Mouse (Mus musculus): Measurements from ENCODE around the gene Mad1l1.

Gene Mad1l1

GRCm38 (mm10) chr5:140128414-140128981 is 192.9 kb downstream of the Mad1l1 start:
- no peak for DNase-seq (ENCODE audit: low spot score)

- DNase-seq (ENCODE audit: low spot score), result no peak
These were observed 193.4 kb downstream of the Mad1l1 start for GRCm38 (mm10) chr5:140127981-140128380.

GRCm38 (mm10) chr5:140124626-140125025 is 196.7 kb downstream of the Mad1l1 start:
- DNase-seq (ENCODE audit: low spot score), result no peak

DNA sequence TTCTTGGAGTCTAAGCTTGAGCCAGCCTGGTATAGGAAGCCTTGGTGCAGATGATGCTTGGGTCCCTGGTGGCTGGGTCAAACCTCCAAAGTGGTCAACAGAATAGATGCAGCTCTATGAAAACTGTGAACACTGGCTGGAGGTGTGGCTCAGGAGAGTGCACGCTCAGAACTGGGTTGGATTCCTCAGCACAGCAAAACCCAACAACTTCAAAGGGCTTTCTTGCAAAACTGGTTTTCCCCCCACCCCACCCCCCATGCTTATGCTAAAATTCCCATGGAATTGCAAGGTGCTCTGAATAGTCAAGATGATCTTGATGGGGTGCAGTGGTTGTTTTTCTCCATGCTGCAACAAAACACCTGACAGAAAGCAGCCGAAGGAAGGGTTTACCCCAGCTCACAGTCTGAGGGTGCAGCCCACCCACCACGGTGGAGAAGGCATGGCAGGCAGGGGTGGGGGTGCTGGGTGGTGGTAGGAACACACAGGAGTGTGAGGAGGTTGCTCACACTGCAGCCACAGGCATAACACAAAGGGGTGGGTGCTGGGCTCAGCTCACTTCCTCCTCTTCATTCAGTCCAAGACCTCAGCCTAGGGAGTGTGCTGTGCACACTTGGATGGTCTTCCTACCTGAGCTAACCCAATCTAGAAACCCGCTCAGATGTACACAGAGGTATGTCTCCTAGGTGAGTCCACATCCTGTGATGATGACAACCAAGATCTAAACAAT is 197.5 kb downstream of the Mad1l1 start:
- DNase-seq (ENCODE audit: low spot score), result no peak

DNA sequence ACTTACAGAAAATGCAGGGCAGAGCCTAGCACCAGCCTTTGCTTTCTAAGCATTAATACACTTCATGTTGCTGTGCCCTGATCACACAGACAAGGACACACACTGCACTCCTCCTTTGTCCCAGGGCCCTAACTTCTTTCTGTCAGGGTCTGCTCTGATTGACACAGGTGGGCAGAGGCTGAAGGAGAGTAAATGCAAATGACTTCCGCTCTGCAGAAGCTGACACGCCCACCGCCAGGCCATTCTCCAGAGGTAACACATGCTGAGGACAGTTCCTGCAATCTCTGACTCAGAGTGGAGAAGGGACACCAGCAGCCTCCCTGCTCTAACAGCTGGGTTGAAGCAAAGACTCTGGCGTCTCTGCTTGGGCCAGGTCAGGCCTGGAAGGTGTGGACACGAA is 198.2 kb downstream of the Mad1l1 start:
- no peak for DNase-seq (ENCODE audit: low spot score)

GRCm38 (mm10) chr5:140121966-140122365 is 199.4 kb downstream of the Mad1l1 start:
- no peak for DNase-seq (ENCODE audit: low spot score)

- no peak for DNase-seq (ENCODE audit: low spot score)
These were observed 202.4 kb downstream of the Mad1l1 start for GRCm38 (mm10) chr5:140118921-140119320.

GRCm38 (mm10) chr5:140117968-140118367 is 203.4 kb downstream of the Mad1l1 start:
- no peak for DNase-seq (ENCODE audit: low spot score)

- no peak for DNase-seq (ENCODE audit: low spot score)
These were observed 205.7 kb downstream of the Mad1l1 start for GRCm38 (mm10) chr5:140115434-140116271.

GRCm38 (mm10) chr5:140114512-140115060 is 206.8 kb downstream of the Mad1l1 start:
- DNase-seq (ENCODE audit: low spot score), result no peak

DNA sequence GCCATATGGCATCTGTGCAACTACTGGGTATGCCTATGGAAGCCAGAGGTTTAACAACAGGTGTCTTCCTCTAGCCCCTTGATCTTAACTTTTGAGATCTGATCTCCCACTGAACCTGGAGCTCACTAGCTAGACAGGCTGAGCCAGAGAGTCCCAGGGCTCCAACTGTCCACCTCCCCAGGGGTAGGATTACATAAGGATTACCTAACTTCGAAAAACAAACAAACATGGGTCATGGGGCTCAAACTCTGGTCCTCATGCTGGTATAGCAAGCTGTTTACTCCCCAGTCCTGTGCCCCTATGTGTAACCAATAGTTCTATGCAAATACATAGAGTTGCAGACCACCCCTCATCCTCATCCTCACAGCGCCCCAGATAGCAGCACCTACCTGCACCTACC is 208.1 kb downstream of the Mad1l1 start:
- no peak for DNase-seq (ENCODE audit: low spot score)

DNA sequence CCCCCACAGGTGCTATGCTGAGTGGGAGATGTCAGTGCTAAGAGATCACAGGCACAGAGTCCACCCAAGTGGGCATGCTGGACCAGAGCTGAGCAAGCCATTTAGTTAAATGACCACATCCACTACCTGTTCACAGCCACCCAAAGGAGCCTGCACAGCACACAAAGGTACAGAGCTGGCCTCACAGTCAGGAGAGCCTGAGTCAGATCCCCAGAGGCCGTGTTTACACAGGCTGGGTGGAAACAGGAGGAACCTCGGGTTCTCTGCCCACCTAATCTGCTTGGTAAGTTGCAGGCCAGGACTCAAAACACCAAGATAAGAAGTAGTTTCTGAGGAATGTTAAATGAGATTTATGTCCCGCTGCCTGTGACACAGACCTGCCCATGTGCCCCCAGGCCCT is 211.3 kb downstream of the Mad1l1 start:
- DNase-seq (ENCODE audit: low spot score), result no peak

DNA sequence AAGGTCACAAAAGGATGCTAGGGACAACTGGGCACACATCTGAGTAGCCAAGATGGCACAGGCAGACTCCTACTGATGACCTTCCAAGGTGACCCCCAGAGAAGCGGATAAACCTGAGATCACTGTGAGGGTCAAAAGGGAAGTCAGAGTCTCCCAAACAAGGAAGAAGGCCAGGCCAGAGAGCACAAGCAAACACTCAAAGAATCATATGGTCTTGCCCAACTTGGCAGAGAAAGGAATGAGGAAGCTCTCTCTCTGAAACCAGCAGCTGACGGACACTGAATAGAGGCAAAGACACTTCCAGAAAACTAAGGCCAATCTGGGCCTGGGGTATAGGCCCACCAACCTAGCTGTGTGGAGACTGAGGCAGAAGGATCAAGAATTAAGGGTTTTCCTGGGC is 213.4 kb downstream of the Mad1l1 start:
- no peak for DNase-seq (ENCODE audit: low spot score)

DNA sequence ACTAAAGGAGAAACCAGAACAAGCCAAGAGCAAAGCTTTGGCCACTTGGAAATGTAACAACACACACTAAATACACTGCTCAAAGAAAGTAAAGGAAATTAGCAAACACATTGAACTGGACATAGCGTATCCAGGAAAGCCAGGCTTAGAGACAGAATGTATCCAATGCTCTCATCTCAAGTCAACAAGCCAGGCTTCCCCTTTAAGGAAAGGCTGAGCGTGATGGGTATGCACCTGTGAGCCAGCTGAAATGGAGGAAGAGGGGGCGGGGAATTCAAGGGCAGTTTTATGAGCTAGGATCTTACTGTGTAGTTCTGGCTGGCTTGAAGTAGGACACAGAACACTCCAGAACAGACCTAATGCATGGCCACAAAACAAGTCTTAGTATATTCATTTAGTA is 215.3 kb downstream of the Mad1l1 start:
- DNase-seq (ENCODE audit: low spot score), result no peak

DNA sequence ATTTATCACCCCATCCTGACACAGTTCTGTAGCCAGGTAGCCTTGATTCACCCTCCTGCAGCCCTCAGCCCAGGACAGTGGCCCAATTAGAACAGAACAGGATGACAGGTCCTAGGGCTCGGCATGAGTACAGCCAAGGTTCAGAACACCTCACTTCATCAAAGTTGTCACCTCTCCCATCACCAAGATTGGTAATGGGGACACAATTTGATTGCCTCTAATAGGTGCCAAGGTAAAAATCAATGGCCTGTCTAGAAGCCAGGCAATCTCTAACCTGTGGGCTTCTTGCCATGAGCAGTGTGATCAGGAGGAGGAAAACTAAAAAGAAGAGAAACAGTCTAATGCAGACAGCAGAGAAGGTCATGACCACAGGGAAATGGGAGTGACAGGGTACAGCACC is 216.5 kb downstream of the Mad1l1 start:
- DNase-seq (ENCODE audit: low spot score), result no peak

DNA sequence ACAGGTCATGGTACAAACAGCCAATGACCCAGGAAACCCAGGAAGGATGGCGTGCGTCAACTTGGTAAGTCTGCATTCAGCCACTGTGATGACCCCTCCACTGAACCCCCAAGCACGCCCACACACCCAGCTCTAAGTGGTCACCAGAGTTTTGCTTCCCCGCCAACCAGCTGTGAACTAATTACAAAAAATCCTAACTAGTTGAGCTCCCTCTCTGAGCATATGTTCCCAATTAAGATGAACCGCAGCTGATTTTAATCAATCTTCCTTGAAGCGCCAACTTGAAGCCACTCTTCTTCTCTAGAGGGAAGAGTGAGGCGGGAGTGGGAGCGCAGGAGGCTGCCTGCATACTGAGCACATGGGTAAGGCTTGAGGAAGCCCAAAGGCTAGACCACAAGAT is 218.6 kb downstream of the Mad1l1 start:
- no peak for DNase-seq (ENCODE audit: low spot score)

- no peak for DNase-seq (ENCODE audit: low spot score)
These were observed 219.8 kb downstream of the Mad1l1 start for GRCm38 (mm10) chr5:140101409-140102009.

- no peak for DNase-seq (ENCODE audit: low spot score)
These were observed 222.6 kb downstream of the Mad1l1 start for GRCm38 (mm10) chr5:140098711-140099110.

DNA sequence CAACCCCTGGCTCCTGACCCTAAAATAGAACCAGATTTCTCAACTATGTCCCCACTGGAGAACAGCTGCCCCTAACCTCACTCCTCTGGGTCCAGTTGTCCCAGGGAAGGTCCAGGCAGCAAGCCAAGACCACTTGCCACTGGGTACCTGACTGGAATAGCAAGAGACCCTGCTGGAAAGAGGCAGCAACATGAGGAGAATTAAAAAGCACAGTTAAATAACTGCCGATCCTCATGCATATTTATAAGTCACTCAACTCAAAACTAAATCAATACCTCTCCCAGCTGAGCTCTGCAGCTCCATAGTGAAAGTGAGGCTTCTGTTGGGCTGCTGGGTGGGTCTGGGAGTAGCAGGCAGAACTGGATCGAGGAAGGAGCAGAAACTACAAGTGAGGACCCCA is 226.1 kb downstream of the Mad1l1 start:
- no peak for DNase-seq (ENCODE audit: low spot score)

- no peak for DNase-seq (ENCODE audit: low spot score)
These were observed 227.9 kb downstream of the Mad1l1 start for GRCm38 (mm10) chr5:140093489-140093888.

- DNase-seq (ENCODE audit: low spot score), result no peak
These were observed 229.8 kb downstream of the Mad1l1 start for GRCm38 (mm10) chr5:140091601-140092000.

DNA sequence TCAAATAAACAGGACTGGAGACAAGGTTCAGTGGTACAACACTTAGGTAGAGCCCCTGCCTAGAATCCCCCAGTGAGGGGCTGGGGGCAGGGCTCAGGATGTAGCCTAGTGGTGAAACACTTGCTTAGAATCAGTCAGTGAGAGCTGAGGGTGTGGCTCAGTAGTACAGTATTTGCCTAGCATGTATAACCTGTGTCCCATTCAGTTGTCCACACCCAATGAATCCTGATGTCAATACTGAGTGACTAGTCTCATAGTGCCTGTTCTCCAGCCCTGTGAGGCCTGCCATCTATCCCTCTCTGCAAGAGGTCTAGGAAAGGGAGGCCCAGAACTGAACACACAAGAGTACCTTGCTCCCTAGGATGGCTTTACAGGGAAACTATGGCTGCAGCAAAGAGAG is 232.1 kb downstream of the Mad1l1 start:
- no peak for DNase-seq (ENCODE audit: low spot score)
